Mouse (Mus musculus): ENCODE data around the gene Plxna4. TPM values are rescaled to one million over a fixed set of nuclear protein-coding genes. Genes with fewer than 3 reads are reported as not detected.

Gene Plxna4
- polyA plus RNA-seq, 1 experiment: 0.67 TPM

- TF ChIP-seq POLR2A (IDR thresholded peaks at IDR 0.05; ENCODE audit: low read depth, low read length) (no peak), CTCF (IDR thresholded peaks at IDR 0.05; ENCODE audit: extremely low read depth, insufficient read length, insufficient replicate concordance, low read depth, low read length) (no peak)
- Histone ChIP-seq H3K36me3 (ENCODE audit: control insufficient read depth, insufficient read depth, low read length) (no peaks in the 10 kb centered on the region), H3K27me3 (ENCODE audit: control insufficient read depth, insufficient read depth, low read length) (no peaks in the 10 kb centered on the region), H3K4me3 (ENCODE audit: low read depth, low read length) (no peak overlapping the region), H3K4me1 (ENCODE audit: control insufficient read depth, insufficient read depth, insufficient read length, low read length) (no peaks in the 10 kb centered on the region), H3K27ac (ENCODE audit: insufficient read depth, low read depth, low read length) (no peak overlapping the region)
- 60% methylated on average over 2 of the region's 2 CpGs for WGBS
Observed at GRCm38 (mm10) chr6:32243040-32243439, 345.0 kb downstream of the Plxna4 start.

GRCm38 (mm10) chr6:32231383-32231782 lies 356.6 kb downstream of the Plxna4 start:
- Histone ChIP-seq H3K27me3 (ENCODE audit: control insufficient read depth, insufficient read depth, low read length) (no peaks in the 10 kb centered on the region), H3K4me1 (ENCODE audit: control insufficient read depth, insufficient read depth, insufficient read length, low read length) (no peaks in the 10 kb centered on the region), H3K27ac (ENCODE audit: insufficient read depth, low read depth, low read length) (no peak overlapping the region), H3K36me3 (ENCODE audit: control insufficient read depth, insufficient read depth, low read length) (no peaks in the 10 kb centered on the region), H3K4me3 (ENCODE audit: low read depth, low read length) (no peak overlapping the region)
- TF ChIP-seq POLR2A (IDR thresholded peaks at IDR 0.05; ENCODE audit: low read depth, low read length) (no peak), CTCF (IDR thresholded peaks at IDR 0.05; ENCODE audit: extremely low read depth, insufficient read length, insufficient replicate concordance, low read depth, low read length) (no peak)
- WGBS: 76% methylated on average over 2 of the region's 2 CpGs

GRCm38 (mm10) chr6:32226636-32227035 lies 361.4 kb downstream of the Plxna4 start:
- no peak overlapping the region for H3K4me3 ChIP-seq (ENCODE audit: low read depth, low read length)
- H3K27ac ChIP-seq (ENCODE audit: insufficient read depth, low read depth, low read length): no peak overlapping the region
- no peaks in the 10 kb centered on the region for H3K4me1 ChIP-seq (ENCODE audit: control insufficient read depth, insufficient read depth, insufficient read length, low read length)
- H3K27me3 ChIP-seq (ENCODE audit: control insufficient read depth, insufficient read depth, low read length): no peaks in the 10 kb centered on the region
- TF ChIP-seq CTCF (IDR thresholded peaks at IDR 0.05; ENCODE audit: extremely low read depth, insufficient read length, insufficient replicate concordance, low read depth, low read length) (no peak), POLR2A (IDR thresholded peaks at IDR 0.05; ENCODE audit: low read depth, low read length) (no peak)
- no peaks in the 10 kb centered on the region for H3K36me3 ChIP-seq (ENCODE audit: control insufficient read depth, insufficient read depth, low read length)
- 75% methylated on average over 1 of the region's 1 CpGs for WGBS

GRCm38 (mm10) chr6:32224007-32224703 lies 363.8 kb downstream of the Plxna4 start:
- Histone ChIP-seq H3K27me3 (ENCODE audit: control insufficient read depth, insufficient read depth, low read length) (no peaks in the 10 kb centered on the region), H3K4me1 (ENCODE audit: control insufficient read depth, insufficient read depth, insufficient read length, low read length) (no peaks in the 10 kb centered on the region), H3K27ac (ENCODE audit: insufficient read depth, low read depth, low read length) (no peak overlapping the region), H3K36me3 (ENCODE audit: control insufficient read depth, insufficient read depth, low read length) (no peaks in the 10 kb centered on the region), H3K4me3 (ENCODE audit: low read depth, low read length) (no peak overlapping the region)
- TF ChIP-seq CTCF (IDR thresholded peaks at IDR 0.05; ENCODE audit: extremely low read depth, insufficient read length, insufficient replicate concordance, low read depth, low read length): no peak
- WGBS: 77% methylated on average over 7 of the region's 7 CpGs

- Histone ChIP-seq H3K27me3 (ENCODE audit: control insufficient read depth, insufficient read depth, low read length) (no peaks in the 10 kb centered on the region), H3K4me1 (ENCODE audit: control insufficient read depth, insufficient read depth, insufficient read length, low read length) (no peaks in the 10 kb centered on the region), H3K27ac (ENCODE audit: insufficient read depth, low read depth, low read length) (no peak overlapping the region), H3K4me3 (ENCODE audit: low read depth, low read length) (no peak overlapping the region), H3K36me3 (ENCODE audit: control insufficient read depth, insufficient read depth, low read length) (no peaks in the 10 kb centered on the region)
- TF ChIP-seq POLR2A (IDR thresholded peaks at IDR 0.05; ENCODE audit: low read depth, low read length): no peak
- no peak for TF ChIP-seq CTCF (IDR thresholded peaks at IDR 0.05; ENCODE audit: extremely low read depth, insufficient read length, insufficient replicate concordance, low read depth, low read length)
- 89% methylated on average over 8 of the region's 8 CpGs for WGBS
Observed at GRCm38 (mm10) chr6:32220765-32221164, 367.2 kb downstream of the Plxna4 start.

- TF ChIP-seq CTCF (IDR thresholded peaks at IDR 0.05; ENCODE audit: extremely low read depth, insufficient read length, insufficient replicate concordance, low read depth, low read length): no peak
- TF ChIP-seq POLR2A (IDR thresholded peaks at IDR 0.05; ENCODE audit: low read depth, low read length): no peak
- no peaks in the 10 kb centered on the region for H3K27me3 ChIP-seq (ENCODE audit: control insufficient read depth, insufficient read depth, low read length)
- H3K27ac ChIP-seq (ENCODE audit: insufficient read depth, low read depth, low read length): no peak overlapping the region
- no peaks in the 10 kb centered on the region for H3K4me1 ChIP-seq (ENCODE audit: control insufficient read depth, insufficient read depth, insufficient read length, low read length)
- H3K36me3 ChIP-seq (ENCODE audit: control insufficient read depth, insufficient read depth, low read length): no peaks in the 10 kb centered on the region
- no peak overlapping the region for H3K4me3 ChIP-seq (ENCODE audit: low read depth, low read length)
- WGBS: 84% methylated on average over 3 of the region's 3 CpGs
Observed at GRCm38 (mm10) chr6:32218544-32218943, 369.4 kb downstream of the Plxna4 start.

GRCm38 (mm10) chr6:32212439-32212838 lies 375.6 kb downstream of the Plxna4 start:
- WGBS: 46% methylated on average over 4 of the region's 4 CpGs
- Histone ChIP-seq H3K4me3 (ENCODE audit: low read depth, low read length) (no peak overlapping the region), H3K27ac (ENCODE audit: insufficient read depth, low read depth, low read length) (no peak overlapping the region), H3K27me3 (ENCODE audit: control insufficient read depth, insufficient read depth, low read length) (no peaks in the 10 kb centered on the region), H3K4me1 (ENCODE audit: control insufficient read depth, insufficient read depth, insufficient read length, low read length) (no peaks in the 10 kb centered on the region), H3K36me3 (ENCODE audit: control insufficient read depth, insufficient read depth, low read length) (no peaks in the 10 kb centered on the region)
- no peak for TF ChIP-seq CTCF (IDR thresholded peaks at IDR 0.05; ENCODE audit: extremely low read depth, insufficient read length, insufficient replicate concordance, low read depth, low read length)
- no peak for TF ChIP-seq POLR2A (IDR thresholded peaks at IDR 0.05; ENCODE audit: low read depth, low read length)
